Mouse (Mus musculus) MEL (cell line): Measurements from ENCODE around the gene Orm2.

Experiments
- CTCF ChIP-seq, 3 experiments: IDR thresholded peaks in 2 of 3; conservative IDR thresholded peaks in 1 of 3; 2 replicates each; pipeline ENCODE4 v1.5.1; 2011 to 2012; ENCODE audit warnings: low read length in 3 of 3, low read depth in 2 of 3, mild to moderate bottlenecking in 2 of 3, improper control_type of control experiment in 1 of 3, inconsistent platforms in 1 of 3, mixed read lengths in 1 of 3, moderate library complexity in 1 of 3; ENCODE audit not compliant: control insufficient read depth in 1 of 3, insufficient read depth in 1 of 3, poor library complexity in 1 of 3, severe bottlenecking in 1 of 3
- HCFC1 ChIP-seq: IDR thresholded peaks from 2 replicates; pipeline ENCODE4 v1.6.1; 2012; ENCODE audit warnings: low read depth, mild to moderate bottlenecking, inconsistent platforms, low read length, improper control_type of control experiment, moderate library complexity
- MAFK ChIP-seq: IDR thresholded peaks from 2 replicates; pipeline ENCODE4 v1.6.1; 2011; ENCODE audit warnings: low read depth, mild to moderate bottlenecking, low read length, improper control_type of control experiment, borderline replicate concordance
- MEF2A ChIP-seq: IDR thresholded peaks from 2 replicates; pipeline ENCODE4 v1.6.1; 2014; ENCODE audit warnings: low read depth, mild to moderate bottlenecking, inconsistent platforms, low read length, improper control_type of control experiment; ENCODE audit not compliant: poor library complexity, insufficient replicate concordance, severe bottlenecking; ENCODE audit errors: extremely low read depth
- MYC ChIP-seq: IDR thresholded peaks from 2 replicates; pipeline ENCODE4 v1.6.1; 2011; ENCODE audit warnings: low read depth, mild to moderate bottlenecking, low read length, improper control_type of control experiment, moderate library complexity

GRCm38 (mm10) chr4:63384262-63384661 is 22.0 kb downstream of the Orm2 start:
- TF ChIP-seq HCFC1, result no peak
- no peak for TF ChIP-seq CTCF (IDR thresholded peaks at IDR 0.05 in 2 of 3, conservative IDR thresholded peaks at IDR 0.05 in 1 of 3; ENCODE audit: control insufficient read depth in 1 of 3, insufficient read depth in 1 of 3, low read depth in 2 of 3, low read length in 3 of 3, poor library complexity in 1 of 3, severe bottlenecking in 1 of 3)
- no peak for TF ChIP-seq MEF2A
- TF ChIP-seq MYC, result no peak
- TF ChIP-seq MAFK, result no peak
